Mouse (Mus musculus) midbrain, embryonic 15.5 days (tissue): ENCODE measurements at regions not wholly inside any gene's neighbourhood (a gene's known extent, or its start where the extent isn't known, plus 50 kb on each side); places are given as distances from the start of the nearest gene placed in this dataset.
A peak's percentile ranks its signal among the peaks of the same experiment; 100 is the strongest.

ENCODE experiments used
- ATAC-seq: fragments of 200-750 bp; cut with Nextera tagmentation; replicated peaks from 2 replicates; pipeline ENCODE4 v1.8.0; 2017; ENCODE audit warnings: moderate TSS enrichment
- H3K27ac ChIP-seq: fragments of 300-500 bp; sonication (generic); 2 replicates; pipeline ENCODE4 v1.5.1; 2015; ENCODE audit warnings: mild to moderate bottlenecking, inconsistent platforms
- H3K27me3 ChIP-seq: fragments of 300-500 bp; sonication (generic); replicated peaks from 2 replicates; pipeline ENCODE4 v1.6.1; 2015; ENCODE audit warnings: inconsistent platforms
- H3K36me3 ChIP-seq: fragments of 300-500 bp; sonication (generic); replicated peaks from 2 replicates; pipeline ENCODE4 v1.6.1; 2015; ENCODE audit warnings: inconsistent platforms
- H3K4me1 ChIP-seq: fragments of 300-500 bp; sonication (generic); 2 replicates; pipeline ENCODE4 v1.6.1; 2015; ENCODE audit warnings: inconsistent platforms
- H3K4me2 ChIP-seq: fragments of 300-500 bp; sonication (generic); 2 replicates; pipeline ENCODE4 v1.6.1; 2015; ENCODE audit warnings: inconsistent platforms, mild to moderate bottlenecking, moderate library complexity
- H3K4me3 ChIP-seq: fragments of 300-500 bp; sonication (generic); 2 replicates; pipeline ENCODE4 v1.5.1; 2015; ENCODE audit warnings: mild to moderate bottlenecking, inconsistent platforms
- H3K9ac ChIP-seq: fragments of 300-500 bp; sonication (generic); 2 replicates; pipeline ENCODE4 v1.6.1; 2015; ENCODE audit warnings: mild to moderate bottlenecking, inconsistent platforms
- H3K9me3 ChIP-seq: fragments of 300-500 bp; sonication (generic); 2 replicates; pipeline ENCODE4 v1.6.1; 2016; ENCODE audit warnings: inconsistent platforms
- WGBS: fragments of 180-500 bp; shearing (Covaris S2); methylation state at CpG from one replicate; pipeline ENCODE4 v1.1.7; 2015; ENCODE audit warnings: mixed read lengths; 5-methylcytosine and 5-hydroxymethylcytosine counted together

DNA sequence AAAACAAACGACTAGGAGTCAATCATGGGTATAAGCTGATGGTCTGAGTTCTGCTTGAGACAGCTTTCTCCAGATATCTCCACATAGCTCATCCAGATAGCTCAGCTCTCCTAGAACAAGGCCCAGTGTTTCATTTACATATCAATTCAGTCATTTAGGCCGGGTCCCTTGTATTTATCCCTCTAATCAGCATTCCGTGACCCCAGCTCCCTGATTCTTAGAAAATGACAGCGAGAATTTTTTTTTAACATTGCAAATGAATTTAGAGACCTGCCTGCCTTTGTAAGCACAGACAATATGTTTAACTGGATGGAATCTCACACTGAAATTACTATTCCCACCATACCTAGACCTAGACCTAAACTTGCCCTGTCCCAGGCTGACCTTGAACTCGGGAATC lies 171.1 kb upstream of the Mkln1 start:
- H3K9me3 ChIP-seq, result no peaks in the 10 kb centered on the region
- WGBS, result 35% methylated on average over 5 of the region's 5 CpGs
- H3K36me3 ChIP-seq, result no peaks in the 10 kb centered on the region
- H3K4me2 ChIP-seq, result no peak overlapping the region
- H3K27ac ChIP-seq, result no peak overlapping the region
- no peak overlapping the region for H3K4me3 ChIP-seq
- no peak overlapping the region for H3K9ac ChIP-seq
- no peak for ATAC-seq
- H3K27me3 ChIP-seq, result no peaks in the 10 kb centered on the region
- no peaks in the 10 kb centered on the region for H3K4me1 ChIP-seq

- Histone ChIP-seq H3K9me3 (no peaks in the 10 kb centered on the region), H3K27me3 (no peaks in the 10 kb centered on the region), H3K4me3 (no peak overlapping the region), H3K4me2 (no peak overlapping the region), H3K27ac (no peak overlapping the region), H3K36me3 (no peaks in the 10 kb centered on the region), H3K9ac (no peak overlapping the region), H3K4me1 (peaks cover 6% of the 10 kb centered on the region; the same call in 1 of the 2 replicates)
- WGBS, result 100% methylated on average over 1 of the region's 1 CpGs
- ATAC-seq, result no peak
Observed at GRCm38 (mm10) chr6:31228061-31228460, 170.5 kb upstream of the Mkln1 start.

DNA sequence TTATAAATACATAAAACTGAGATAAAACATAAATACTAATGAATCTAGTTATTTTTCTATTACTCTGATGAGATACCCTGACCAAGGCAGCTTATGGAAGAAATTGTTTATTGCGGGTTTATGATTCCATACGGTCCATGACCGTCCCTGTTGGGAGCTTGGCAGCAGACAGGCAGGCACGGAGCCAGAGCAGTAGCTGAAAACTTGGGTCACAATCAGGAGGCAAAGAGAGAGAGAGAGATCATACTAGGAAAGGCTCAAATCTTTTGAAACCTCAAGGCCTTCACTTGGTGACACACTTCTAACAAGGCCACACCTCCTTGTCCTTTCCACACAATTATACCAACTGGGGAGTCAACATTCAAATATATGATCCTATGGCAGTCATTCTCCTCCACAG lies 166.7 kb upstream of the Mkln1 start:
- H3K9ac ChIP-seq, result no peak overlapping the region
- no peak overlapping the region for H3K27ac ChIP-seq
- no peaks in the 10 kb centered on the region for H3K9me3 ChIP-seq
- no peaks in the 10 kb centered on the region for H3K36me3 ChIP-seq
- no peak overlapping the region for H3K4me2 ChIP-seq
- H3K4me1 ChIP-seq, result peaks cover 15% of the 10 kb centered on the region
- ATAC-seq, result no peak
- WGBS, result 87% methylated on average over 4 of the region's 4 CpGs
- no peaks in the 10 kb centered on the region; the same call in 1 of the 2 replicates for H3K27me3 ChIP-seq
- H3K4me3 ChIP-seq, result no peak overlapping the region

- 25% methylated on average over 18 of the region's 18 CpGs for WGBS
- peak; percentile 92 for ATAC-seq
- H3K4me3 ChIP-seq, result no peak overlapping the region
- no peaks in the 10 kb centered on the region for H3K9me3 ChIP-seq
- peaks cover 15% of the 10 kb centered on the region for H3K4me1 ChIP-seq
- no peaks in the 10 kb centered on the region for H3K36me3 ChIP-seq
- no peaks in the 10 kb centered on the region; the same call in 1 of the 2 replicates for H3K27me3 ChIP-seq
- no peak overlapping the region for H3K9ac ChIP-seq
- H3K4me2 ChIP-seq, result peak overlapping the region; percentile 20
- H3K27ac ChIP-seq, result peak overlapping the region; percentile 76
Observed at GRCm38 (mm10) chr6:31233252-31233993, 165.1 kb upstream of the Mkln1 start.

GRCm38 (mm10) chr6:31240051-31240450 lies 158.5 kb upstream of the Mkln1 start:
- no peaks in the 10 kb centered on the region for H3K4me1 ChIP-seq
- no peak overlapping the region for H3K9ac ChIP-seq
- 26% methylated on average over 9 of the region's 9 CpGs for whole genome bisulfite sequencing
- no peaks in the 10 kb centered on the region for H3K36me3 ChIP-seq
- no peaks in the 10 kb centered on the region for H3K9me3 ChIP-seq
- H3K27ac ChIP-seq, result no peak overlapping the region
- no peak for ATAC-seq
- H3K4me3 ChIP-seq, result no peak overlapping the region
- no peak overlapping the region for H3K4me2 ChIP-seq
- no peaks in the 10 kb centered on the region; the same call in 1 of the 2 replicates for H3K27me3 ChIP-seq

DNA sequence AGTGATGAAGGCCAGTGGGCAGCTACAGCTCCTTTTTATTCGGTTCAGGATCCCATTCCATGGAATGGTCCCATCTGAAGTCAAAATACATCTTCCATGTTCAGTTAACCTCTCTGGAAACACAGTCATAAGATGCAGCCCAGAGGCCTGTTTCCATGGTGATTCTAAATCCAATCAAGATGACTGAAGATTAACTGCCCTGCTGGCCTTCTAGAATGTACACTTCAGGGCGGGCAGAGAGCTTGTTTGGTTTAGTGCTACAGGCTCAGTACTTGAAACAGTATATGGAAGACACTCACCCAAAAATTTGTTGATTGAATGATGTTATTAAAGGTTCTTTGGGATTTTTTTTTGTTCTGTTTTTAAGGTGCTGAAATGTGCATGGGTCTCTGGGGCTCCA lies 148.0 kb upstream of the Mkln1 start:
- Histone ChIP-seq H3K27ac (no peak overlapping the region), H3K36me3 (no peaks in the 10 kb centered on the region), H3K9me3 (no peaks in the 10 kb centered on the region), H3K4me2 (no peak overlapping the region), H3K4me1 (no peaks in the 10 kb centered on the region), H3K4me3 (no peak overlapping the region), H3K9ac (no peak overlapping the region), H3K27me3 (no peaks in the 10 kb centered on the region)
- ATAC-seq, result no peak
- WGBS, result 53% methylated on average over 2 of the region's 2 CpGs

DNA sequence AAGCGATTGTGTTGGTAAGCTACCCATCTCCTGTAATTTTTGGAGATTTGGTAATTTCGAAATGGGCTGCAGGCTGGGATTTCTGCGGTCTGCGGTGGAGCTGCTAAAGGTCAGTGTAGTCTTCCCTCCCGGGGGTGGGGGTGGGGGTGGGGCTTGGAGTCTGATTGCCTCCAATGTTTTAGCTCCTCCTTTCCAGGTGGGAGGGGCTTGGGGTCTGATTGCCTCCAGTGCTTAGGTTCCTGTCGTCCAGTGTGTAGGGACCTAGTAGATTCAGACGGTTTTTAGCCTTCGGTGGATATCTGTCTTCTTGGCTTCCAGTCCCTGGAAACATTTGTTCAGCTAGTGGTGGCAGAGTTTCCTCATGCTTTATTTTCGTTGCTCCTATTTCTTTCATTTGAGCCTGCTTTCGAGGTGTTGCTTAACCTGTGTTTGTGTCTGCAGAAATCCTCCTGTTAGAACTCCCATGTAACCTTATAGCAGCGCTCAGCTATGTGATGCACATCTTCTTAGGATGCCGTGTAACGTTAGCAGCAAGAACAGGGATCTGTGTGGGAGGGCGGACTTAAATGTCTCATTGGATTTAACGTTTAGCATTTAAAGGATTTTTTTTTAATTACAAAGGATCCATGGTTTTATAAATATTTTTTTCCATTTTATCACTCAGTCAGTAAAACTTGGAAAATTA lies 145.1 kb upstream of the Mkln1 start:
- no peaks in the 10 kb centered on the region for H3K4me1 ChIP-seq
- ATAC-seq, result no peak
- no peaks in the 10 kb centered on the region for H3K9me3 ChIP-seq
- H3K9ac ChIP-seq, result no peak overlapping the region
- H3K4me2 ChIP-seq, result peak overlapping the region; percentile 22
- 21% methylated on average over 15 of the region's 15 CpGs for WGBS
- no peak overlapping the region for H3K4me3 ChIP-seq
- no peaks in the 10 kb centered on the region for H3K27me3 ChIP-seq
- H3K36me3 ChIP-seq, result no peaks in the 10 kb centered on the region
- no peak overlapping the region for H3K27ac ChIP-seq

DNA sequence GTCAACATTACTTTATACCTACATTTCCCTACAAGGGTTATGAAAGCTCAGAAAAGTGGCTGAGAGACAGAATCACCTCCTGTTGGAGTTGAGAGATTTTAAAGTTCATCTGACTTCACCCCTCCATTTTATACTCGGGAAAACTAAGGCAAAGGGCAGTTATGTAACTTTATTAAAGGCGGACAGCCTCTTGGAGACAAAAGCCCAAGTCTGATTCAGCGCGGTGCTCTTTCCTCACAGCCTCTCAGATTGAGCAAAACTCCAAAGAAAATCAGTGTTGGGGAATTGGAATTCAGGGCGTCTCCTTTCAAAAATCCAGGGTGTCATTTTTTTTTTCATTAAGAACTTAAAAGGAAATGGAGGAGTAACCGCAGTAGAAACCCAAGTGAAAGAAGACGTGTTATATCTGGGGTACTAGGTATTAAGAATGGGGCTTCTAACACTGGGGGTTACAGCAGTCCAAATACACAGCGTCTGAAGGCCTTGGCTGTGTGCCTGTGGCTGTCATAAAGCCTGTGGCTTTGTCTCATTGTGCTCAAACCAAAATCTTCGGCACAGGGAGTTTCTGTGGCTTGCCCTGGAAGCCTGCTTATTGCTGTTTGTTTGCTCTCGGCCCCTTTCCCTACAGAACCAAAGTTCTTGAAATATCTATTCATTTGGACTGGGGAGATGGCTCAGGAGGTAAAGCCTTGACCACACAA lies 137.7 kb upstream of the Mkln1 start:
- H3K4me2 ChIP-seq, result no peak overlapping the region
- H3K4me3 ChIP-seq, result no peak overlapping the region
- 77% methylated on average over 10 of the region's 10 CpGs for WGBS
- H3K4me1 ChIP-seq, result no peaks in the 10 kb centered on the region
- no peak for ATAC-seq
- H3K27ac ChIP-seq, result no peak overlapping the region
- no peaks in the 10 kb centered on the region for H3K9me3 ChIP-seq
- no peaks in the 10 kb centered on the region; the same call in 1 of the 2 replicates for H3K27me3 ChIP-seq
- no peaks in the 10 kb centered on the region for H3K36me3 ChIP-seq
- H3K9ac ChIP-seq, result no peak overlapping the region

- Histone ChIP-seq H3K4me3 (no peak overlapping the region), H3K27me3 (no peaks in the 10 kb centered on the region; the same call in 1 of the 2 replicates), H3K9me3 (no peaks in the 10 kb centered on the region), H3K4me1 (no peaks in the 10 kb centered on the region), H3K27ac (no peak overlapping the region), H3K36me3 (no peaks in the 10 kb centered on the region), H3K9ac (no peak overlapping the region), H3K4me2 (no peak overlapping the region)
- 91% methylated on average over 15 of the region's 15 CpGs for WGBS
- no peak for ATAC-seq
Observed at GRCm38 (mm10) chr6:31261797-31262540, 136.6 kb upstream of the Mkln1 start.

GRCm38 (mm10) chr6:31262651-31263050 lies 135.9 kb upstream of the Mkln1 start:
- 89% methylated on average over 8 of the region's 8 CpGs for WGBS

DNA sequence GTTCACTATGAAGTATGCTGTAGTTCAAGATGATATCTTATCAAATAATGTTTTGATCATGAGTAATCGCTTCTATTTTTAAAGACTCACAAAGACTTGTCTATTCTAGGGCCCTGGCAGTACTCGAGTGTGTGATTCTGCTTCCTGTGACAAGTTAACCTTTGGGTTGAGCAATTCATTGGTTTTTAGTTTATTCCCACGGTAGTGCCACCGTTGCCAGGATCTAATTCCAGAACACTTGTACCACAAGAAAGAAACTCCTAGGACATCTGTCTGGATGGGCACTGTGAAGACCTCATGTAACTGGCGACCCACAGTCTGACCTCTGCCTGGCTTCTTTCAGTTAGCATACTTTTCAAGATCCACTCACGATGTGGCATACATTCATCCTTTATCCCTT lies 134.7 kb upstream of the Mkln1 start:
- no peak for ATAC-seq
- 92% methylated on average over 6 of the region's 6 CpGs for WGBS
- H3K9ac ChIP-seq, result no peak overlapping the region
- H3K4me3 ChIP-seq, result no peak overlapping the region
- no peaks in the 10 kb centered on the region for H3K9me3 ChIP-seq
- no peaks in the 10 kb centered on the region; the same call in 1 of the 2 replicates for H3K27me3 ChIP-seq
- H3K4me2 ChIP-seq, result no peak overlapping the region
- no peaks in the 10 kb centered on the region for H3K4me1 ChIP-seq
- no peak overlapping the region for H3K27ac ChIP-seq
- no peaks in the 10 kb centered on the region for H3K36me3 ChIP-seq

More at GRCm38 (mm10) chr6:31262651-31263050, 135.9 kb upstream of the Mkln1 start:
- H3K9ac ChIP-seq, result no peak overlapping the region
- H3K4me1 ChIP-seq, result no peaks in the 10 kb centered on the region
- no peaks in the 10 kb centered on the region for H3K36me3 ChIP-seq
- no peak overlapping the region for H3K27ac ChIP-seq
- H3K4me2 ChIP-seq, result no peak overlapping the region
- H3K9me3 ChIP-seq, result no peaks in the 10 kb centered on the region
- no peak for ATAC-seq
- no peaks in the 10 kb centered on the region; the same call in 1 of the 2 replicates for H3K27me3 ChIP-seq
- no peak overlapping the region for H3K4me3 ChIP-seq
